Mouse (Mus musculus): ENCODE data around the gene Glce. TPM values are rescaled to one million over a fixed set of nuclear protein-coding genes. Genes with fewer than 3 reads are reported as not detected.

Gene Glce
- polyA plus RNA-seq, 1 experiment from 2014 or later = 26.4 TPM

DNA sequence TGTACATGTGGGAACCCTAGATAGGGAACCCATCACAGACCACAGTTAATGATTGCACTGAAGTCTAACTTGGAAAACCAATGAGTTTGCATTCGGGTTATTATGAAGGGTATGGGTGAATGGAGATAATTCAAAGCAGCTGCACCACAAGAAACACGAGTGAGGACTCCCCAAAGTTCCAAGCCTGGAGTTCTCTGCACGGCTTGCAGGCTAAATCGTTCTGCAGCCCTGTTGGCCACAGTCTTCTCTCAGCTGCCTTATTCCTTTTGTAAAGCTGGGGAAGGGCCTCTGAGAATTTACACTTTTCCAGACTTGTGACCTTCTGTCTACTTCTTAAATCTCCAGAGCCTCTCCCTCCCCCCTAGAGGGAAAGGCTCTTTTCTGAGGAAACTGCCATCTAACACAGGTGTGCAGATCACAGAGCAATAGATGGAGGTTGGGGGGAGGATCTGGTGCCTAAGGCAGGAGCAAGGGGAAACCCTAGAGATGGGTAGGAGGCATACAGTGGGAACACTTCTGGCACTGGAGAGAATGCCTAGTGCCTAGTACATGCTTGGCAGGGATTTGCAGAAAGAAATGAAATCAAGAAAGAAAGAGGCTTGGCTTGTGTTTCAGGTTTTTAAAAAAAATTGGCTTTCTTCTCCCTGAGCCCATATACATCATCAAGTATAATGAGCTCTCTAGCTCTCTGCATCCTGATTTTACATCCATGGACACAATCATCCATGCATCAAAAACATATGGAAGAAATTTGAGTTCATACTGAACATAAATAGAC is 9.7 kb upstream of the Glce start:
- WGBS = 78% methylated on average over 4 of the region's 4 CpGs
- Histone ChIP-seq H3K9ac (ENCODE audit: low read depth, low read length) (no peak overlapping the region), H3K27me3 (replicated peaks; ENCODE audit: control insufficient read depth, insufficient read depth, low read length) (no peaks in the 10 kb centered on the region), H3K36me3 (ENCODE audit: control insufficient read depth, insufficient read depth, low read length) (no peaks in the 10 kb centered on the region), H3K4me1 (ENCODE audit: control insufficient read depth, insufficient read depth, low read depth, low read length) (peaks cover 5% of the 10 kb centered on the region), H3K9me3 (ENCODE audit: control insufficient read depth, low read length) (no peaks in the 10 kb centered on the region), H3K27ac (ENCODE audit: low read depth, low read length) (no peak overlapping the region), H3K4me2 (ENCODE audit: low read length) (no peak overlapping the region), H3K4me3 (ENCODE audit: low read length) (no peak overlapping the region)
- no peak for ATAC-seq

DNA sequence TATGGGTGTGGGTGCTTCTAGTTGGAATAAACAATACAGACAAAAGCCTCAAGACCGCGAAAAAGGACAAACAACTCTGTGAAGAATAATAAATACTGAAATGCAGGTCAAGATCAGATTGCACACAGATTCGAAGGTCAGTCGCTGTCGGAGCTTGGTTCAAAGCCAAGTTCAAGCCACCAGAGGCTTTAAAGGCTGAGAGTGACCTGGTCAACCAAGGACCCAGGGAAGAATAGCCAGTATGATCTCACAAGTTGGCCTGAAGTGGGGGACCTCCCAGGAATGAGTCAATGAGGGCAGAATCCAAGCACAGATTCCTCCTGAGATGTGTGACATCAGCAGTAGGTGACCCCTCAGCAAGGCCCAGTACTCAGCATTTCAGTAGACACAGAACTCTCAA is 8.3 kb upstream of the Glce start:
- no peak overlapping the region for H3K27ac ChIP-seq (ENCODE audit: low read depth, low read length)
- H3K4me3 ChIP-seq (ENCODE audit: low read length) = no peak overlapping the region
- no peaks in the 10 kb centered on the region for H3K36me3 ChIP-seq (ENCODE audit: control insufficient read depth, insufficient read depth, low read length)
- WGBS = 88% methylated on average over 5 of the region's 5 CpGs
- H3K4me2 ChIP-seq (ENCODE audit: low read length) = no peak overlapping the region
- H3K4me1 ChIP-seq (ENCODE audit: control insufficient read depth, insufficient read depth, low read depth, low read length) = no peaks in the 10 kb centered on the region
- H3K27me3 ChIP-seq (replicated peaks; ENCODE audit: control insufficient read depth, insufficient read depth, low read length) = no peaks in the 10 kb centered on the region
- no peak overlapping the region for H3K9ac ChIP-seq (ENCODE audit: low read depth, low read length)
- no peak for ATAC-seq
- H3K9me3 ChIP-seq (ENCODE audit: control insufficient read depth, low read length) = no peaks in the 10 kb centered on the region

DNA sequence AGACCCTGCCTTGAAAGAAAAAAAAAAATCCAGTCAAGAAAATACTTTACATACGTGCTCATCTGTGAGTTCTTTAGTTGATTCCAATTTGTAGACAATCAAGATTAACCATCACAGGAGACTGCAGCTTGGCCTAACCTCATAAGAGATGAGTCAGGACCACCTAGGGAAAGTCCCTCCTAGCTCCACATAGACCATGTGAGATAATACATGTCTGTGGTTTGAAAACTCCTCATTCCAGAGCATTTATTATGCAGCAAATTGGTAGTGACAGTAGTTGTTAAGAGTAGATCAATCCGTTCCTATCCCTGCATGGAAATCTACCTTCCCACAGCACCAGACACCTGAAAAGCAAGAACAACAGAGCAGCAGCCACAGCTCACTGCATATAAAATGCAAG is 5.6 kb upstream of the Glce start:
- peaks cover 7% of the 10 kb centered on the region for H3K4me1 ChIP-seq (ENCODE audit: control insufficient read depth, insufficient read depth, low read depth, low read length)
- H3K4me3 ChIP-seq (ENCODE audit: low read length) = no peak overlapping the region
- no peaks in the 10 kb centered on the region for H3K36me3 ChIP-seq (ENCODE audit: control insufficient read depth, insufficient read depth, low read length)
- no peak overlapping the region for H3K27ac ChIP-seq (ENCODE audit: low read depth, low read length)
- H3K27me3 ChIP-seq (replicated peaks; ENCODE audit: control insufficient read depth, insufficient read depth, low read length) = no peaks in the 10 kb centered on the region
- 90% methylated on average over 2 of the region's 2 CpGs for WGBS
- H3K9me3 ChIP-seq (ENCODE audit: control insufficient read depth, low read length) = no peaks in the 10 kb centered on the region
- ATAC-seq = no peak
- no peak overlapping the region for H3K4me2 ChIP-seq (ENCODE audit: low read length)
- no peak overlapping the region for H3K9ac ChIP-seq (ENCODE audit: low read depth, low read length)

DNA sequence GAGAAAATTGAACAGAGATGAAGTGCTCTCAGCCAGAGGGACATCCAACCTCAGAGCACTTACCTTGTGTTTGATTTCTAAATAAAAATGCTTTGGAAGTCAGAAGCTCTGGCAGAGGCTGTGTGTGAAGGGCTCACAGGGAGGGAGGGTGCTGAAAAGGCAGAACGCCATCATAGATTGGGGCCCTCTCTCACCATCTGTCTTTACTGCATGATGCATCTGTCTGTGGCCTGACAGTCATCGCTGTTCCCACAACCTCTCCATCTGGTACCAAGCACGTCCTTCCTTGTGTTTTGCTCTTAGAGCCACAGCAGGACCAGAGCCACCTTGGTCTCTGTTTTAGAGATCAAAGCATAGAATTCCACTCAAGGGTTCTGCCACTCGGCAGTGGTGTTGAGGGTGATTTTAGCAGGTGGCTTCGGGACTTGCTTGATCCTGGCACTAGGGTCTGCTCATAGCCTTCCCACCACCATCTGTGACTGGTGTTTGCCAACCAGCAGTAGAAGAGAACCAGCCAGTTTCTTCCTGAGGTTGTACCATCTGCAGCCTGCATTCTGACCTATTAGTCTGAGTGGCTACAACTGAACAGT is 3.6 kb upstream of the Glce start:
- H3K27ac ChIP-seq (ENCODE audit: low read depth, low read length) = no peak overlapping the region
- no peak for ATAC-seq

DNA sequence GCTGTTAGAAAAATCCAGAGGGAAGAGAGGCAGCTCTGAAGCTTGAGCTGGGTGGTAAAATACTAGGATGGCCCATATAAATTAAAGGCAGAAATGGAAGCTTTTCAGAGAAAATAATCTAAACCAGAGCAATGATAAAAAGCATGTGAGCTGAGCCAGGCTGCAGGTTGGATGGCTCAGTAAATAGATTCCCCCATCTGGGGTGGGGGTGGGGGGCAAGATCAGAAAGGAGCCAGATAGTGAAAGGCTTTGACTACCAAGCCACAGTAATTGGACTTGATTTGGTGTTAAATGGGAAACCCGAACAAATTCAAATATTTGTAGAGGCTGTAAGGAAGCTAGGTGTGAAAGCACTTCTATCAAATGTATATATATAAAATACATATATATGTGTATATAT is 1.8 kb upstream of the Glce start:
- Histone ChIP-seq H3K4me1 (ENCODE audit: control insufficient read depth, insufficient read depth, low read depth, low read length) (peaks cover 7% of the 10 kb centered on the region), H3K36me3 (ENCODE audit: control insufficient read depth, insufficient read depth, low read length) (no peaks in the 10 kb centered on the region), H3K4me2 (ENCODE audit: low read length) (no peak overlapping the region), H3K9me3 (ENCODE audit: control insufficient read depth, low read length) (no peaks in the 10 kb centered on the region), H3K27me3 (replicated peaks; ENCODE audit: control insufficient read depth, insufficient read depth, low read length) (no peaks in the 10 kb centered on the region), H3K27ac (ENCODE audit: low read depth, low read length) (no peak overlapping the region), H3K4me3 (ENCODE audit: low read length) (no peak overlapping the region), H3K9ac (ENCODE audit: low read depth, low read length) (no peak overlapping the region)
- 89% methylated on average over 1 of the region's 1 CpGs for WGBS
- no peak for ATAC-seq

More for the DNA sequence above, 3.6 kb upstream of the Glce start:
- no peaks in the 10 kb centered on the region for H3K27me3 ChIP-seq (replicated peaks; ENCODE audit: control insufficient read depth, insufficient read depth, low read length)
- no peak overlapping the region for H3K4me3 ChIP-seq (ENCODE audit: low read length)
- 69% methylated on average over 5 of the region's 5 CpGs for WGBS
- no peak overlapping the region for H3K4me2 ChIP-seq (ENCODE audit: low read length)
- no peaks in the 10 kb centered on the region for H3K9me3 ChIP-seq (ENCODE audit: control insufficient read depth, low read length)
- peaks cover 7% of the 10 kb centered on the region for H3K4me1 ChIP-seq (ENCODE audit: control insufficient read depth, insufficient read depth, low read depth, low read length)
- H3K36me3 ChIP-seq (ENCODE audit: control insufficient read depth, insufficient read depth, low read length) = no peaks in the 10 kb centered on the region
- no peak overlapping the region for H3K9ac ChIP-seq (ENCODE audit: low read depth, low read length)

DNA sequence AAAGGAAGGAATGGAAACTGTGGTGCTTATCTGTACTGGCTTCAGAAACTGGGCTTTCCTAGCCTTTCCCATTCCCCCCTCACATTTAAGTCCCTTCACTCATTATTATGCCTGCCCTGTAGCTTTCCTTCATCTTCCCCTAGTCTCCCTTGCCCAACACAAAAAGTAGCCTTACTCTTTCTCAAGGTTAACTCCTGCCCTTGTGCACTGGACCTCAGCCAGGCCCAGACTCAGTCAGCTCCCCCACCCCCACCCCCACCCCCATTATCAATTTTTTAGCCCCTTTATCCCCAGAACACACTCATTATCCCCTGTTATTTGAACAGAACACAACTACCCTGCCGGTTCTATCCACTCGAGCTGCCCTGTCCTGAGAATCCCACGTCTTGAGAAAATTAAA is 1.0 kb upstream of the Glce start:
- H3K27me3 ChIP-seq (replicated peaks; ENCODE audit: control insufficient read depth, insufficient read depth, low read length) = no peaks in the 10 kb centered on the region

DNA sequence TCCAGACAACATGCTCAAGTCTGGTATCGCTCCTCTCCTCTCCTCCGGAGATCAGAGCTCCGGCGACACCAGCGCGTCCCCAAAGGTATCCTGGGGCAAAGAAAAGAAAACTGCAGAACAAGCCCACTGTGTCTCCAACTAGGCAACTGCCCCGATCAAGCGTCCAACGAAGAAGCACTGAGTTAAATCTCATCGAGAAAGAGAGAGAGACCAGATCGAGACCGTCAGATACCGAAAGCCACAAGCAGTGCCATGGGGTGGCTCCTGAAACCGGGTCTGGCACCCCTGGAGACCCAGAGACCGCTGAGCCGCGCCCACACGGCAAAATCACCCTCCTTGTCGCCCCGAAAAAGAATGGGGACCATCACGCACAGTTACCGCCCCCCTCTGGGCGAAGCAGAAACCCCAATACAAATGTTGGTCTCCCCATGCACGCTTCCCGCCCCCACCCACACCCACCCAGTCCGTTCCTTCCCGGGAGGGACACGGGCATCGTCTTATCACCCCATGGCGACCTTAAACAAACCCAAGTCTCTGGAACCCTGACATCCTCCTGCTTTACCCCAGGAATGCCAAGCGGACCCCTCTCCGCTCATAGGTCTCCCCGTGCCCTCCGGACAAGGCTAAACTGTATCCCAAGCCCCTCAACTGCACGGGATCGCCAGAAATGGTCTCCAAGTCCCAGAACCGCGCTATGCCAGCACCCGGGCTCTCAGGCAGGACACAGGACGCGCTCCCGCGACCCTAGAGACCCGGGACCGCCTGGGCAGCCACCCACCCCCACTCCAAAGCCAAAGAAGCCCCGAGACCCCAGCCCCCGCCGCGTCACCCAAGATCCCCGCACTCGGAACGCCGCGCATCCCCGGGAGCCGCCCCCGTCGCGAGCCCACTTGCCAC is 656 bp downstream of the Glce start:
- Histone ChIP-seq H3K27ac (ENCODE audit: low read depth, low read length) (peak overlapping the region; percentile 97), H3K9ac (ENCODE audit: low read depth, low read length) (peak overlapping the region; percentile 95), H3K4me3 (ENCODE audit: low read length) (peak overlapping the region; percentile 87), H3K36me3 (ENCODE audit: control insufficient read depth, insufficient read depth, low read length) (no peaks in the 10 kb centered on the region), H3K4me2 (ENCODE audit: low read length) (peak overlapping the region; percentile 77), H3K27me3 (replicated peaks; ENCODE audit: control insufficient read depth, insufficient read depth, low read length) (no peaks in the 10 kb centered on the region), H3K9me3 (ENCODE audit: control insufficient read depth, low read length) (no peaks in the 10 kb centered on the region), H3K4me1 (ENCODE audit: control insufficient read depth, insufficient read depth, low read depth, low read length) (peaks cover 7% of the 10 kb centered on the region)
- peak; percentile 31 for ATAC-seq
- under 1% methylated on average over 56 of the region's 59 CpGs for WGBS

More for the DNA sequence above, 1.0 kb upstream of the Glce start:
- WGBS = 60% methylated on average over 3 of the region's 3 CpGs
- H3K4me2 ChIP-seq (ENCODE audit: low read length) = peak overlapping the region; percentile 75
- H3K4me1 ChIP-seq (ENCODE audit: control insufficient read depth, insufficient read depth, low read depth, low read length) = peaks cover 7% of the 10 kb centered on the region
- ATAC-seq = no peak
- H3K36me3 ChIP-seq (ENCODE audit: control insufficient read depth, insufficient read depth, low read length) = no peaks in the 10 kb centered on the region
- no peak overlapping the region for H3K27ac ChIP-seq (ENCODE audit: low read depth, low read length)
- no peaks in the 10 kb centered on the region for H3K9me3 ChIP-seq (ENCODE audit: control insufficient read depth, low read length)
- peak overlapping the region; percentile 87 for H3K4me3 ChIP-seq (ENCODE audit: low read length)
- peak overlapping the region; percentile 59; the same call in 1 of the 2 replicates for H3K9ac ChIP-seq (ENCODE audit: low read depth, low read length)

DNA sequence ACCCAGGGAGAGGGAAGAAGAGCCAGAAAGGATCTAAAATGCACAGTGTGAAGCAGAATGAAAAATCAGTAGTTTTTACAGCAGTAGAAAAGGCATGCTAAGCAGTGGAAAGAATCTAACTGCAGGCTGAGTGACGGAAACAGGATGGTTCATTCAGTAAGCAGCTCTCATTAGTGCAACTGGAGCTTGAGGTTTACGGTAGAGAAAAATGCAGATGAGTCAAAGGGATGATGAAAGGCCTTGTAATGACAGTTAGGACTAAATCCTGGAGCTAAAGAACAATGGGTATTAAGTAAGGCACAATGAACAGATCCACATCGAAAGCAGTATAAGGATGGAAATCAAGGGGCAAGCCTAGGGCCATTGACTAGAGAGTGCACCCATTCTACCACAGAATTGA is 3.7 kb downstream of the Glce start:
- H3K9ac ChIP-seq (ENCODE audit: low read depth, low read length) = no peak overlapping the region
- H3K36me3 ChIP-seq (ENCODE audit: control insufficient read depth, insufficient read depth, low read length) = no peaks in the 10 kb centered on the region
- no peaks in the 10 kb centered on the region for H3K27me3 ChIP-seq (replicated peaks; ENCODE audit: control insufficient read depth, insufficient read depth, low read length)
- 26% methylated on average over 3 of the region's 3 CpGs for WGBS
- H3K4me3 ChIP-seq (ENCODE audit: low read length) = peak overlapping the region; percentile 1; the same call in 1 of the 2 replicates
- no peaks in the 10 kb centered on the region for H3K9me3 ChIP-seq (ENCODE audit: control insufficient read depth, low read length)
- H3K4me2 ChIP-seq (ENCODE audit: low read length) = peak overlapping the region; percentile 32
- H3K27ac ChIP-seq (ENCODE audit: low read depth, low read length) = no peak overlapping the region
- H3K4me1 ChIP-seq (ENCODE audit: control insufficient read depth, insufficient read depth, low read depth, low read length) = peaks cover 7% of the 10 kb centered on the region
- ATAC-seq = no peak

DNA sequence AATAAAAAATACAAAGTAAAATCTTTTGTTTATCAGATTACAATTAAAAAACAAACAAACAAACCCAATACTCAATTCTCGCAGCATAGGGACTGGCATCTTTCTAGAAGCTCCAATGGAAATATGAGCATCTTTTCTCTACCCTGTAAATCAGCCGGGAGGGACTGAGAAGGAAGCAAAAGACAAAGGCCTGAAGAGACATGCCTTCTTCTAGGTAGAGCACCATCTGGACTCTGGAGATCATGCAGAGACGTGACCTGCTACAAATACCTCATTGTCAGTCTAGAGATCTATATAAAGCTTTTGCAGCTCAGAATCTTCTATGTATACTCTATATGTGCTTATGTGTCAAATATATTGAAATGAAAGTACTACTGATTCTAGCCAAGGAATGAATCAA is 6.6 kb downstream of the Glce start:
- H3K4me1 ChIP-seq (ENCODE audit: control insufficient read depth, insufficient read depth, low read depth, low read length) = no peaks in the 10 kb centered on the region
- 83% methylated on average over 3 of the region's 3 CpGs for WGBS

More for the DNA sequence above, 6.6 kb downstream of the Glce start:
- Histone ChIP-seq H3K4me2 (ENCODE audit: low read length) (no peak overlapping the region), H3K9ac (ENCODE audit: low read depth, low read length) (no peak overlapping the region), H3K27me3 (replicated peaks; ENCODE audit: control insufficient read depth, insufficient read depth, low read length) (no peaks in the 10 kb centered on the region), H3K36me3 (ENCODE audit: control insufficient read depth, insufficient read depth, low read length) (no peaks in the 10 kb centered on the region), H3K4me3 (ENCODE audit: low read length) (no peak overlapping the region), H3K27ac (ENCODE audit: low read depth, low read length) (no peak overlapping the region), H3K9me3 (ENCODE audit: control insufficient read depth, low read length) (0 out of 2 replicates have a peak, but pooled peaks cover 2% of the 10 kb centered on the region)
- ATAC-seq = no peak
